Mouse (Mus musculus): ENCODE results near the gene Iqsec2.

- no peak for TF ChIP-seq CTCF (IDR thresholded peaks at IDR 0.05; ENCODE audit: low read depth)
- TF ChIP-seq EP300 (IDR thresholded peaks at IDR 0.05; ENCODE audit: low read depth), result no peak
Observed at GRCm38 (mm10) chrX:152143941-152144741, at the start of gene Iqsec2.
